Mouse (Mus musculus): ENCODE results near the gene Prkra. TPM values are rescaled to one million over a fixed set of nuclear protein-coding genes. Genes with fewer than 3 reads are reported as not detected.
"Not testable (repeated sequence)": the region's sequence is repeated elsewhere in the genome, so short reads cannot be mapped to it uniquely, and the experiment has no call there.

The Prkra gene
- polyA plus RNA-seq, 1 experiment = 25.6 TPM

- no peaks in the 10 kb centered on the region for H3K4me1 ChIP-seq (ENCODE audit: control insufficient read depth, insufficient read depth, low read length)
- H3K9ac ChIP-seq (ENCODE audit: low read depth, poor library complexity, severe bottlenecking) = no peak overlapping the region
- H3K9me3 ChIP-seq (replicated peaks; ENCODE audit: control insufficient read depth, insufficient read depth, low read length, poor library complexity, severe bottlenecking) = peaks cover 4% of the 10 kb centered on the region; the same call in 1 of the 2 replicates
- peaks cover 3% of the 10 kb centered on the region; the same call in 1 of the 2 replicates for H3K36me3 ChIP-seq (ENCODE audit: control insufficient read depth, insufficient read depth, low read length, poor library complexity, severe bottlenecking)
- no peak overlapping the region for H3K4me3 ChIP-seq (ENCODE audit: low read depth, low read length)
- TF ChIP-seq CTCF (IDR thresholded peaks at IDR 0.05; ENCODE audit: low read depth, low read length) (no peak), EP300 (IDR thresholded peaks at IDR 0.05; ENCODE audit: insufficient read depth, low read depth, low read length) (no peak), POLR2A (IDR thresholded peaks at IDR 0.05; ENCODE audit: insufficient read depth, low read length) (no peak)
- H3K27ac ChIP-seq (ENCODE audit: insufficient read depth, low read length) = no peak overlapping the region
- H3K27me3 ChIP-seq (ENCODE audit: control insufficient read depth, insufficient read depth, low read length, poor library complexity, severe bottlenecking) = no peaks in the 10 kb centered on the region
These were observed 16.2 kb downstream of the Prkra start for GRCm38 (mm10) chr2:76631600-76631999.

DNA sequence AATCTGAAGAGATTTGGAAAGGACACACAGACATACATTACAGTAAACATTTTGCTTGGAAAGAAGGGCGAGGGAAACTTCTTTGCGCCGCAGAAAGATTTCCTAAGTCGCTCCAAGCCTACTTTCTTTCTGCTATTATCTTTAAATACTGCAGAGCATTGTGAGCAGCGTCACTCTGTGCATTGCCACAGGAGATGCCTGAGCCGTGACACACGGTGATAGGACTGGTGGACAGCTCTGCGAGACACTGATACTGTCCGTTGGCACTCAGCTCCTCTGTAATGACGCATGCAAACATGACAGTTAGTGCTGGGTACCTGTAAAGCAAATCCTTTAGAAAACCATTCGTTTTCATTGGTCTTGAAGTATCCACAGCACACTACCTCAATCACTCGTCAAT, 17.5 kb downstream of the Prkra start:
- TF ChIP-seq EP300 (IDR thresholded peaks at IDR 0.05; ENCODE audit: insufficient read depth, low read depth, low read length) (no peak), CTCF (IDR thresholded peaks at IDR 0.05; ENCODE audit: low read depth, low read length) (no peak), POLR2A (IDR thresholded peaks at IDR 0.05; ENCODE audit: insufficient read depth, low read length) (no peak)
- no peaks in the 10 kb centered on the region for H3K36me3 ChIP-seq (ENCODE audit: control insufficient read depth, insufficient read depth, low read length, poor library complexity, severe bottlenecking)
- peaks cover 12% of the 10 kb centered on the region for H3K9me3 ChIP-seq (replicated peaks; ENCODE audit: control insufficient read depth, insufficient read depth, low read length, poor library complexity, severe bottlenecking)
- no peak overlapping the region for H3K27ac ChIP-seq (ENCODE audit: insufficient read depth, low read length)
- H3K9ac ChIP-seq (ENCODE audit: low read depth, poor library complexity, severe bottlenecking) = no peak overlapping the region
- H3K27me3 ChIP-seq (ENCODE audit: control insufficient read depth, insufficient read depth, low read length, poor library complexity, severe bottlenecking) = no peaks in the 10 kb centered on the region
- no peak overlapping the region for H3K4me3 ChIP-seq (ENCODE audit: low read depth, low read length)
- H3K4me1 ChIP-seq (ENCODE audit: control insufficient read depth, insufficient read depth, low read length) = no peaks in the 10 kb centered on the region

GRCm38 (mm10) chr2:76622316-76622715, 25.5 kb downstream of the Prkra start:
- not testable (repeated sequence) for H3K36me3 ChIP-seq (ENCODE audit: control insufficient read depth, insufficient read depth, low read length, poor library complexity, severe bottlenecking)

GRCm38 (mm10) chr2:76621724-76622123, 26.1 kb downstream of the Prkra start:
- H3K27ac ChIP-seq (ENCODE audit: insufficient read depth, low read length) = no peak overlapping the region
- no peaks in the 10 kb centered on the region for H3K4me1 ChIP-seq (ENCODE audit: control insufficient read depth, insufficient read depth, low read length)
- no peak overlapping the region for H3K4me3 ChIP-seq (ENCODE audit: low read depth, low read length)
- H3K9ac ChIP-seq (ENCODE audit: low read depth, poor library complexity, severe bottlenecking) = no peak overlapping the region
- H3K27me3 ChIP-seq (ENCODE audit: control insufficient read depth, insufficient read depth, low read length, poor library complexity, severe bottlenecking) = no peaks in the 10 kb centered on the region
- H3K36me3 ChIP-seq (ENCODE audit: control insufficient read depth, insufficient read depth, low read length, poor library complexity, severe bottlenecking) = no peaks in the 10 kb centered on the region
- TF ChIP-seq CTCF (IDR thresholded peaks at IDR 0.05; ENCODE audit: low read depth, low read length) (no peak), POLR2A (IDR thresholded peaks at IDR 0.05; ENCODE audit: insufficient read depth, low read length) (no peak), EP300 (IDR thresholded peaks at IDR 0.05; ENCODE audit: insufficient read depth, low read depth, low read length) (no peak)
- H3K9me3 ChIP-seq (replicated peaks; ENCODE audit: control insufficient read depth, insufficient read depth, low read length, poor library complexity, severe bottlenecking) = peaks cover 12% of the 10 kb centered on the region

More at GRCm38 (mm10) chr2:76622316-76622715, 25.5 kb downstream of the Prkra start:
- H3K9ac ChIP-seq (ENCODE audit: low read depth, poor library complexity, severe bottlenecking); H3K27ac ChIP-seq (ENCODE audit: insufficient read depth, low read length); H3K4me3 ChIP-seq (ENCODE audit: low read depth, low read length); H3K27me3 ChIP-seq (ENCODE audit: control insufficient read depth, insufficient read depth, low read length, poor library complexity, severe bottlenecking); H3K4me1 ChIP-seq (ENCODE audit: control insufficient read depth, insufficient read depth, low read length): not testable (repeated sequence)
- peaks cover 15% of the 10 kb centered on the region for H3K9me3 ChIP-seq (replicated peaks; ENCODE audit: control insufficient read depth, insufficient read depth, low read length, poor library complexity, severe bottlenecking)

DNA sequence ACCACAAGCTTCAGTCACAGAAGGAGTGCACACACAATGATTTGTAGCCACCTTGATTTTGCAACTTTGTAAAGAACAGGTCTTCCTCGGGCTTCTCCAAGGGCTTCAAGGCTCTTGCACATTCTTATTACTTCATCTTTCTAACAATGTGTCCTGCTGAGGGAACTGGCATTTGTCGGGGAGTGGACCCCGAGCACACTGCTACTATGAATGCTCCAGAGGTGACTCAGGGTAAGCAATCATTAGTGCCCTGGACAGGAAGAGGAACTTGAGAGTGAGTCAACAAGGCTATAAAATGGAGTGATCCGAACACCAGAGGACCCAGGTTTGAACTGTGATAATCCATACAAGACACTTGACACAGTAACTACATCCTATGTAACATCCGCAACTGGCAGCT, 27.6 kb downstream of the Prkra start:
- no peaks in the 10 kb centered on the region for H3K27me3 ChIP-seq (ENCODE audit: control insufficient read depth, insufficient read depth, low read length, poor library complexity, severe bottlenecking)
- H3K36me3 ChIP-seq (ENCODE audit: control insufficient read depth, insufficient read depth, low read length, poor library complexity, severe bottlenecking) = no peaks in the 10 kb centered on the region
- no peak overlapping the region for H3K4me3 ChIP-seq (ENCODE audit: low read depth, low read length)
- TF ChIP-seq POLR2A (IDR thresholded peaks at IDR 0.05; ENCODE audit: insufficient read depth, low read length) = no peak
- no peak for TF ChIP-seq CTCF (IDR thresholded peaks at IDR 0.05; ENCODE audit: low read depth, low read length)
- no peak for TF ChIP-seq EP300 (IDR thresholded peaks at IDR 0.05; ENCODE audit: insufficient read depth, low read depth, low read length)
- H3K9me3 ChIP-seq (replicated peaks; ENCODE audit: control insufficient read depth, insufficient read depth, low read length, poor library complexity, severe bottlenecking) = 0 out of 2 replicates have a peak, but pooled peaks cover 4% of the 10 kb centered on the region
- H3K9ac ChIP-seq (ENCODE audit: low read depth, poor library complexity, severe bottlenecking) = no peak overlapping the region
- H3K4me1 ChIP-seq (ENCODE audit: control insufficient read depth, insufficient read depth, low read length) = no peaks in the 10 kb centered on the region
- no peak overlapping the region for H3K27ac ChIP-seq (ENCODE audit: insufficient read depth, low read length)

GRCm38 (mm10) chr2:76618078-76618477, 29.7 kb downstream of the Prkra start:
- H3K27me3 ChIP-seq (ENCODE audit: control insufficient read depth, insufficient read depth, low read length, poor library complexity, severe bottlenecking) = no peaks in the 10 kb centered on the region
- H3K36me3 ChIP-seq (ENCODE audit: control insufficient read depth, insufficient read depth, low read length, poor library complexity, severe bottlenecking) = no peaks in the 10 kb centered on the region
- no peak for TF ChIP-seq POLR2A (IDR thresholded peaks at IDR 0.05; ENCODE audit: insufficient read depth, low read length)
- TF ChIP-seq CTCF (IDR thresholded peaks at IDR 0.05; ENCODE audit: low read depth, low read length) = no peak
- no peak for TF ChIP-seq EP300 (IDR thresholded peaks at IDR 0.05; ENCODE audit: insufficient read depth, low read depth, low read length)
- no peaks in the 10 kb centered on the region for H3K4me1 ChIP-seq (ENCODE audit: control insufficient read depth, insufficient read depth, low read length)
- no peak overlapping the region for H3K27ac ChIP-seq (ENCODE audit: insufficient read depth, low read length)
- H3K9me3 ChIP-seq (replicated peaks; ENCODE audit: control insufficient read depth, insufficient read depth, low read length, poor library complexity, severe bottlenecking) = no peaks in the 10 kb centered on the region
- H3K9ac ChIP-seq (ENCODE audit: low read depth, poor library complexity, severe bottlenecking) = no peak overlapping the region
- H3K4me3 ChIP-seq (ENCODE audit: low read depth, low read length) = no peak overlapping the region

Data from ES-Bruce4 (cell line).